Mouse (Mus musculus) mouse embryonic stem cell (cell line): ENCODE measurements at regions not wholly inside any gene's neighbourhood (a gene's known extent, or its start where the extent isn't known, plus 50 kb on each side); places are given as distances from the start of the nearest gene placed in this dataset.

Source experiments
- in situ Hi-C, 2 experiments: fragments of 300-500 bp; cut with MboI; formaldehyde crosslinking; loops; 1 replicate in 1 of 2; 3 replicates in 1 of 2; pipeline ENCODE4 v1.14.3; 2019 to 2020; ENCODE audit warnings: low sequenced_read_pairs in 2 of 2, low pct_unique_long_range_greater_than_20kb in 1 of 2, mixed read lengths in 1 of 2; ENCODE audit not compliant: unreplicated experiment in 1 of 2

DNA sequence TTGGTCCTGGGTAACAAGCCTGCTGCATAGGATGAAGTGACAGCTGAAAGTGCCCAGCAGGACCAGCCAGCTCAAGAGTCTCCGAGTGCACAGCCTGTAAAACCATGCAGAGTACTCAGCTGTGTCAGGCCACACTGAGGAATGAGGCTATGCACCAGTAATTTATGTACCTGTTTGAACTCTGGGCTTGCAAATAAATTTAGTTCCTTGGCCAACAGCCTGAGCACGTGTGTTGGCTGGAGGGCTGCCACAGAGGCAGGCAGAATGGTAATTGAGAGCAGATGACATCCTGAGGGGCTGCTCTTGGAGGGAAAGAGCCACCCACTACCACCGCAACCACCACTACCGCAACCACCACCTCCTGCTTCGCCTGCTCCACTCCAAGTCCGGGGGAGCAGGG is 273.3 kb downstream of the Rybp start:
- in situ Hi-C loops: no loop called here

GRCm38 (mm10) chr6:100011520-100012062 is 275.7 kb downstream of the Rybp start:
- in situ Hi-C loops: no loop called here

GRCm38 (mm10) chr6:100010954-100011481 is 276.3 kb downstream of the Rybp start:
- in situ Hi-C loops: no loop called here

GRCm38 (mm10) chr6:99999711-100000365 is 273.6 kb upstream of the Prok2 start:
- in situ Hi-C loops: no loop called here

DNA sequence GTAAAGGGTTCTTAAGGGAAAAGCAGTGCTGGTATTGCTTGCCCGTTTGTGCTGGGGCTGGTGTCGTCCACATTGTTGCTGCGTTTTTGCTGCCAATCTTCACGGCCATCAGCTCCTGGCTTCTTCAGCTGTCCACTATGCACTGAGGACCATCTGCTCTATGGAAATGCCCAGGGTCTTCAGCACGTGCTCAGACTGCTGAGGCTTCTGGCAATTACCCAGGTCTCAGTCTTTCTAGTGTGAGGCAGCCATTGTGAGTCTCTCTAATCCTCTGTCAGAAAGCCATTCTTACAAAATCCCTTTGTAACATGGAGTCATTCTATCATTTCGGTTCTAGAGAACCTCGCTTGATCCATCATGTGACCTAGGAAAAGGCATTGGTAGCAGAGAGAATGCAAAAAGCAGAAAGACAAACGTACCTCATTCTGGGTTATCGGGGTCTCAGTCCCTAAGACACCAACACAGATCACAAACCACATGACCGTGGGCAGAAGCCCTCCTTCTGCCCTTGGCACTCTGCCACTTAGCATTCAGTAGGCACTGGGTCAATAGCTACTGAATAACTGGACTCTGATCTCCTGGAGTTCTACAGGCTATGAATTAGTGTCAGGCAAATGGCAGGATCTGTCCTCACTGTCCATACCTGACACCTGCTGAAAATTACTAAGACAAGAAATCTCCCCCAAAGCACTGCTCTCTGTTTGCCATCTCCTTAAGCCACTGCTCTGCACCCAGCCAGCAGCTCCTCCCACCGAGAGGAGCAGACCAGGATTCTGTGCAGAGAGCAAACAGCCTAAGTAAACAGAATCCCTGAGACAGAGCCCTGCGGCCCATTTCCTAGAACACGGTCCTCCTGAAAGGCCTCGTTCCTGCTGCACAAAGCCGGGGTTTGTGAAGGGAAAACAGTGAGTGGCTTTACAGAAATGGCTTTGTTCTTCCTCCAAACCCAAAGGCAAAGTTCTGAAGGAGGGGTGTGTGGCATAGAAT is 270.1 kb upstream of the Prok2 start:
- in situ Hi-C loops: no loop called here

DNA sequence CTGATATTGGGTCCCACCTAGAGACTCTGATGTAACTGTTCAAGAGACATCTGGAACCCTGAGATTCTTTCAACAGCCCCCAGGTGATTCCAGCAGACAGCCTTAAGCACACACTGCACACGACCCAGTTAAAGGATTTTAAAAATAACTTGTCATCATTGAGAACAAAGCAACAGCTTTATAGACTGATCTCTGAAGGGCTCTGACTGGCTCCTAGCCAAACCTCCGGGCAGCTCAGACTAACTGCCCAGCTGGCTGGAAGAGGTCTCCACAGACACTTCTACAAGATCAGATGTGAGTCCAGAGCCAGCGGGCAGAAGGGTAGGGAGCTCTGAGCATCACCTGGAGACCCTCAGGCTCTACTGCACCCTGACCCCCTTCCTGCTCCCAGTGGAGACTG is 267.8 kb upstream of the Prok2 start:
- in situ Hi-C loops: no loop called here

DNA sequence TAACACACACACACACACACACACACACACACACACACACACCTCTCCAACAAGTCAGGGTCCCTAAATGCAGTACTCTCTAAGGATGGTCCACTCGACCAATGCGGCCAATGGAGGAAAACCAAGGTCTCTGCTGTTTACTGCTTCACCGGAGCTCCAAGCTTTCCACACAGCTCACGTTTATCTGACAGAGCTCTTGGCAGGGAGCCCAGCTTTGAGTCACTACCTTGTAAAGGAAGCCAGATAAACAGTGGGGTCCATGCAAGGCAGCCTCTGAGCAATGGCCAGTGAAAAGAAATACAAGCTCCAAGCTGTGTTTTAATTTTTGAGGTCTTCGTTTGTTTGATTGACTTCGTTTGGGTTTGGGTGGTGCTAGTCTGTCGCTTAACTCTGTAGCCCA is 264.9 kb upstream of the Prok2 start:
- in situ Hi-C loops: no loop called here

DNA sequence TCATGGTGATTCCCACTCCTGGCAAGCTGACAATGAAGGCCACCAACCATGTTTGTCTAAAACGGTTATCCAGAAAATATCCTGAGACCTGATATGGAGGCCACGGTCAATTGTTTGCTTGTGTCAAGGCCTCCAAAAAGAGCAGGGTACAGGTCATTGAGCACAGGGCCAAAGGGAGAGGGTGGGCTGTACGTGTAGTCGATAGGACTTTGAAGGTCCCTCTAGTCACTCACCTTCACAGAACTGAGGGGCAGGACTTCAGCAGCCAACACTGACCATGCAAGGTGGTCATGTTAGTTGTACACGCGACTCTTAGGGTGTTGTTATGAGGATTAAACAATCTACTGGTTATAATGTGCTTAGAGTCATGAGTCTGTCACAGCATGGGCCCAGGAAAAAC is 264.4 kb upstream of the Prok2 start:
- in situ Hi-C loops: no loop called here

- in situ Hi-C loops: no loop called here
These were observed 260.3 kb upstream of the Prok2 start for GRCm38 (mm10) chr6:99986449-99986848.

- in situ Hi-C loops: no loop called here
These were observed 259.1 kb upstream of the Prok2 start for GRCm38 (mm10) chr6:99985322-99985721.

DNA sequence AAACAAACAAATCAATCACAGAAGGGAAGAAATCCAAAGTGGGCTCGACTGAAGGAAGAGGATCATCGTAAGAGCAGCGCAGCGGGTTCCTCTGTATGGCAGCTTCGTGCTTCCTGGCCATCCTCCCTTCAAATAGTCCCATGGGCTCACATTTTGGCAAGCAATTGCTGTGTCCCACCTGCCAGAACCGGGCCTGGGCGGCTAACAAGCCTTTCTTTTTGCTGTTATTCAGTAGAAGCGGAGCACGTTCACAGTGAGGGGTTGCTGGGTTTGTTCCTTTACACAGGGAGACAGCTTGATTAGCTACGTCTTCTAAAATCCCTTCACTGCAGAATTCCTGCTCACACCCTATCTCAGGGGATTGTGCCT is 258.6 kb upstream of the Prok2 start:
- in situ Hi-C loops: no loop called here

- in situ Hi-C loops: no loop called here
These were observed 258.1 kb upstream of the Prok2 start for GRCm38 (mm10) chr6:99984057-99984855.

- in situ Hi-C loops: no loop called here
These were observed 253.4 kb upstream of the Prok2 start for GRCm38 (mm10) chr6:99979614-99980013.

- in situ Hi-C loops: no loop called here
These were observed 252.1 kb upstream of the Prok2 start for GRCm38 (mm10) chr6:99978164-99978746.

DNA sequence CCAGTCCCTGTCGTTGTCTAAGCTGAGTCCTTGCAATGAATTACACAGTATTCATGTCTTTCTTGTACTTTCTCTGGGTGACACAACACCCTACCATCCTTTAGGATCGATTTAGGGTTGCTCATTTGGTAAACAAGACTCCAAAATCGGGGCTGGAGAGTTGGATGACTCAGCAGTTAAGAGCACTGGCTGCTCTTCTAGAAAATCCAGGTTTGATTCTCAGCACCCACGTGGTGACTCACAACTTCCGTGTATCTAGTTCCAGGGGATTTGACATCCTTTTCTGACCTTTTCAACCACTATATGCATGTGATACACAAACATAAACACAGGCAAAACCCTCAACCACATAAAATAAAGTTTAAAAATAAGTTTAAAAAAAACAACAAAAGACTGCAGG is 250.0 kb upstream of the Prok2 start:
- in situ Hi-C loops: no loop called here

GRCm38 (mm10) chr6:99975486-99975885 is 249.3 kb upstream of the Prok2 start:
- in situ Hi-C loops: no loop called here

GRCm38 (mm10) chr6:99974464-99974863 is 248.3 kb upstream of the Prok2 start:
- in situ Hi-C loops: no loop called here

- in situ Hi-C loops: no loop called here
These were observed 245.2 kb upstream of the Prok2 start for GRCm38 (mm10) chr6:99971376-99971775.
